Mouse (Mus musculus) kidney, embryonic 14.5 days (tissue): ENCODE measurements around the gene Pkp4. TPM values are rescaled to one million over a fixed set of nuclear protein-coding genes. Genes with fewer than 3 reads are reported as not detected.

ENCODE experiments used
- ATAC-seq: fragments of 200-750 bp; cut with Nextera tagmentation; 2 replicates; pipeline ENCODE4 v1.8.0; 2017; ENCODE audit warnings: moderate number of reproducible peaks, mild to moderate bottlenecking, moderate TSS enrichment, moderate library complexity; ENCODE audit not compliant: low FRiP score, low TSS enrichment
- H3K27ac ChIP-seq: fragments of 300-500 bp; sonication (generic); 2 replicates; pipeline ENCODE4 v1.5.1; 2014; ENCODE audit warnings: low read depth, mild to moderate bottlenecking, low read length, moderate library complexity, mixed read lengths
- H3K27me3 ChIP-seq: fragments of 300-500 bp; sonication (generic); 2 replicates; pipeline ENCODE4 v1.6.1; 2014; ENCODE audit warnings: mild to moderate bottlenecking, low read length; ENCODE audit not compliant: control insufficient read depth, insufficient read depth
- H3K36me3 ChIP-seq: fragments of 300-500 bp; sonication (generic); 2 replicates; pipeline ENCODE4 v1.6.1; 2014; ENCODE audit warnings: low read length, mixed read lengths; ENCODE audit not compliant: control insufficient read depth, insufficient read depth
- H3K4me1 ChIP-seq: fragments of 300-500 bp; sonication (generic); 2 replicates; pipeline ENCODE4 v1.6.1; 2014; ENCODE audit warnings: low read length, mixed read lengths; ENCODE audit not compliant: control insufficient read depth, insufficient read depth
- H3K4me2 ChIP-seq: fragments of 300-500 bp; sonication (generic); replicated peaks from 2 replicates; pipeline ENCODE4 v1.6.1; 2014; ENCODE audit warnings: low read depth, mild to moderate bottlenecking, low read length
- H3K4me3 ChIP-seq: fragments of 300-500 bp; sonication (generic); 2 replicates; pipeline ENCODE4 v1.5.1; 2014; ENCODE audit warnings: mild to moderate bottlenecking, low read length
- H3K9ac ChIP-seq: fragments of 300-500 bp; sonication (generic); 2 replicates; pipeline ENCODE4 v1.6.1; 2014; ENCODE audit warnings: low read depth, mild to moderate bottlenecking, low read length, moderate library complexity
- H3K9me3 ChIP-seq: fragments of 300-500 bp; sonication (generic); 2 replicates; pipeline ENCODE4 v1.6.1; 2016; ENCODE audit warnings: low read length; ENCODE audit not compliant: control insufficient read depth
- WGBS: fragments of 180-500 bp; shearing (Covaris S2); extraction: QIAGEN DNeasy Blood & Tissue Kit; methylation state at CpG from one replicate; pipeline ENCODE4 v1.1.7; 2014; 5-methylcytosine and 5-hydroxymethylcytosine counted together
- polyA plus RNA-seq: library from polyadenylated mRNA; unstranded; fragments of >200 nt; fragmentation: Nextera tagmentation; extraction: Ambion mirVana; gene quantifications from 2 replicates; pipeline ENCODE4 v1.2.1, GENCODE M21; 2014

Gene Pkp4
- polyA plus RNA-seq: 29.7 and 31.1 TPM in 2 replicates

DNA sequence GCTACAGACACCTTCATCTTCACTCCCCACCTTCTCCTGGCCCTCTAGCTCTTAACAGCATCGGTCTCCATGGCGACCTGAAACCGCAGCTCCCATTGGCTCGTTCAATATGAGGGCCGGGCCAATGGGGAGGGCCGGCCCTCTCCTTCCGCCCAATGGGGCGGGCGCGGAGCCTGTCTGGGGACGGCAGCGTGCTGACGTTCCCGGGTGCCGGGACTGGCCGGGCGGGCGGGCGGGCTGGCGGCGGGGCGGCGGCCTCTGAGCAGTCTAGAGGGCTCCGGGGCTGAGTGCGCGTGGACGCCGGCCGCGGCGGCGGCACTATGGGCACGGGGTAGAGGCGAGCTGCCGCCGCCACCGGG lies at the start of gene Pkp4, which contains the start of gene Ccdc148:
Gene Pkp4, plus strand, starts transcription at position 246 of the 359 bp plus-strand sequence.
Gene Ccdc148, minus strand, starts transcription at position 79 of the 359 bp plus-strand sequence.
- peak; percentile 97 for ATAC-seq
- peak within 1 kb of the TSS; percentile 86 for H3K27ac ChIP-seq
- peaks cover 14% of the 10 kb centered on the region; the same call in 1 of the 2 replicates for H3K4me1 ChIP-seq
- H3K4me3 ChIP-seq: peak within 1 kb of the TSS; percentile 88
- no peaks in the 10 kb centered on the region for H3K9me3 ChIP-seq
- WGBS: under 1% methylated on average over 8 of the region's 37 CpGs
- peak within 1 kb of the TSS; percentile 68 for H3K4me2 ChIP-seq
- peak within 1 kb of the TSS; percentile 82 for H3K9ac ChIP-seq
- H3K27me3 ChIP-seq: no peaks in the 10 kb centered on the region
- no peaks in the 10 kb centered on the region for H3K36me3 ChIP-seq

DNA sequence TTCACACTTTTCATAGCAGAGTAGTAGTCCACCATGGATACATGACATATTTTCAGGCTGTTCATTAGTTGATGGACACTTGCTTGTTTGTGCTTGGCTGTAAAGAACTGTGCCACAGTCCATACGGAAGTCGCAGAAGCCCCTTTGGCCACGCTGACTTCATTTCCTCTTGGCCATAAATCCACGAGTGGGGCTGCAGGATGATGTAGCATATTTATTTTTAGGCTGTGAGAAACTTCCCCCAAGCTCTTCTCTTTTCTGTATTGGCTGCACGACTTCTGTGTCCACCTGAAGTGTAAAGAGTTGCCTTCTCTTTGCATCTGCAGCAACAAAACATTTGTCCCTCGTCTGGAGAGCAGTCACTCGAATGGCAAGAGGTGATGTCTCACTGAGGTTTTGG lies 31.6 kb upstream of the Pkp4 start:
- no peak overlapping the region for H3K9ac ChIP-seq

DNA sequence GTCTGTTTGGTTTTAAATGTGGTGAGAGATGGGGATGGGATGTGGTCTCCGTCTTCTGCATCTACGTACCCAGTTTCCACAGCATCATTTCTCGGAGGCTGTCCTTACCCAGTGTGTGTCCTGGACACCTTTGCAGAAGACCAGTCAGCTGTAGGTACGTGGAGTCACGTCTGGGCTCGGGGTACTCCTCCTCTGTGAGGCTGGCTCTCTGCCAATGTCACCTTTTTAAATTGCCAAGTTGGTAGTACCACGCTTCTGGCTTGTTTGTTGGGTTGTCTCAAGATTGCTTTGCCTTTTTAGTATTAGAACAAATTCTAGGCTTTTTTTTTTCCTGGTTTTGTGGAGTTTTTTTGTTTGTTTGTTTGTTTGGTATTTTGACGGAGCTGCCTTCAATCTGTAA lies 30.8 kb upstream of the Pkp4 start:
- no peaks in the 10 kb centered on the region for H3K4me1 ChIP-seq
- no peak overlapping the region for H3K9ac ChIP-seq
- H3K27me3 ChIP-seq: no peaks in the 10 kb centered on the region
- no peak overlapping the region for H3K4me3 ChIP-seq
- ATAC-seq: no peak
- no peaks in the 10 kb centered on the region for H3K36me3 ChIP-seq
- H3K4me2 ChIP-seq: no peak overlapping the region
- H3K27ac ChIP-seq: no peak overlapping the region
- H3K9me3 ChIP-seq: no peaks in the 10 kb centered on the region
- WGBS: 87% methylated on average over 8 of the region's 8 CpGs

More for the DNA sequence above, 31.6 kb upstream of the Pkp4 start:
- no peak overlapping the region for H3K4me3 ChIP-seq
- no peaks in the 10 kb centered on the region for H3K27me3 ChIP-seq
- no peak overlapping the region for H3K4me2 ChIP-seq
- H3K27ac ChIP-seq: no peak overlapping the region
- WGBS: 70% methylated on average over 7 of the region's 7 CpGs
- H3K4me1 ChIP-seq: no peaks in the 10 kb centered on the region
- no peak for ATAC-seq
- H3K9me3 ChIP-seq: no peaks in the 10 kb centered on the region
- H3K36me3 ChIP-seq: no peaks in the 10 kb centered on the region

DNA sequence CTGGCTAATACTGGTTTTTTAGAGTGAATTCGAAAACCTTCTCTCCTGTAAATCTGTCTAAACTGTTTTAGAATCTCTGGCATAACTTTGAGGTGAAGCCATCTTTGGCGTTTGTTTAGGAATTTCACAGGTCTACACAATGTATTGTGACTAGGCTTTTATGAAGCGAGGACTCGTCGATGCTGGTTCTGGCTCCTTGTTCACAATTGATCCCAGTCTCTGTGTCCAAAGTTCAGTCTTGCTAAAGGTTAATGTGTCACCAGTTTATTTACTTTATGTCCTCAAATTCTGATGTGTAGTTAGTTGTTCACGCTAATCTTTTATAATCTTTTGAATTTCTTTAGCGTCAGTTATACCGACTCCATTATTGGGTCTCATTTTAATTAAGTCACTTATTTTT lies 29.6 kb upstream of the Pkp4 start:
- ATAC-seq: no peak
- H3K4me3 ChIP-seq: no peak overlapping the region
- no peaks in the 10 kb centered on the region for H3K9me3 ChIP-seq
- H3K27me3 ChIP-seq: no peaks in the 10 kb centered on the region
- no peaks in the 10 kb centered on the region for H3K36me3 ChIP-seq
- no peak overlapping the region for H3K27ac ChIP-seq
- WGBS: 91% methylated on average over 8 of the region's 8 CpGs
- H3K4me2 ChIP-seq: no peak overlapping the region
- no peak overlapping the region for H3K9ac ChIP-seq
- no peaks in the 10 kb centered on the region for H3K4me1 ChIP-seq

DNA sequence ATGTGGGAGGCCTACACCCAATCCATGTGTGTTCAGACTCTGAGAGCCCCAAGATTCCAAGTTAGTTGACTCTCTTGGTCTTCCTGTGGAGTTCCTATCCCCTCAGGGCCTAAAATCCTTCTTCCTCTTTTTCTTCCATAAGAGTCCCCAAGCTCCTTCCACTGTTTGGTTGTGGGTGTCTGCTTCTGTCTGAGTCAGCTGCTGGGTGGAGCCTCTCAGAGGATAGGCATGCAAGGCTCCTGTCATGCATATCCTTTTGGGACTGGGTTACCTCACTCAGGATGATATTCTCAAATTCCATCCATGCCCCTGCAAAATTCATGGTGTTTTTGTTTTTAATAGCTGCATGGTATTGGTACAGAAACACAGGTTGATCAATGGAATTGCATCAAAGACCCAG lies 5.2 kb upstream of the Pkp4 start:
- Histone ChIP-seq H3K4me3 (no peak overlapping the region), H3K9ac (no peak overlapping the region), H3K9me3 (no peaks in the 10 kb centered on the region), H3K27me3 (no peaks in the 10 kb centered on the region), H3K27ac (no peak overlapping the region), H3K4me2 (no peak overlapping the region), H3K4me1 (peaks cover 4% of the 10 kb centered on the region; the same call in 1 of the 2 replicates), H3K36me3 (no peaks in the 10 kb centered on the region)
- no peak for ATAC-seq

DNA sequence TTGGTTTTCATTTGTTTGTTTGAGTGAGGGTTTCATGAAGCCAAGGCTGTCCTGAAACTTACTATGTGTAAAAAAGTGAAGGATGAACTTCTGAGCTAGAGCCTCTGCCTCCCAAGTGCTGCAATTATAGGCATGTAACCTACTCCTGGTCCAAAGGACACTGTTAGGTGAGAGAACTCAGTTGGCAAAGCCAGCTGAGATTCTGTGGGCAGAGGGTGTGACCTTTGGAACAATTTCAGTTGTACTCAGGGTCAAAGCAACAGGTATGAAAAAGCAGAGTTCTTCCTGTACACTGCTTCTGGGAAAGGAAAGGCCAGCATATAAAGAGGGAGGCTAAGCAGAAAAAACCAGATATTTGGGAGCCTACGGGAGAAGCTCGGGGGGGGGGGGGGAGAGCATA lies 2.5 kb upstream of the Pkp4 start:
- Histone ChIP-seq H3K4me2 (no peak overlapping the region), H3K4me1 (peaks cover 13% of the 10 kb centered on the region; the same call in 1 of the 2 replicates), H3K9ac (no peak overlapping the region), H3K36me3 (no peaks in the 10 kb centered on the region), H3K9me3 (no peaks in the 10 kb centered on the region), H3K4me3 (no peak overlapping the region), H3K27me3 (no peaks in the 10 kb centered on the region), H3K27ac (no peak overlapping the region)
- 71% methylated on average over 2 of the region's 2 CpGs for WGBS
- ATAC-seq: no peak

DNA sequence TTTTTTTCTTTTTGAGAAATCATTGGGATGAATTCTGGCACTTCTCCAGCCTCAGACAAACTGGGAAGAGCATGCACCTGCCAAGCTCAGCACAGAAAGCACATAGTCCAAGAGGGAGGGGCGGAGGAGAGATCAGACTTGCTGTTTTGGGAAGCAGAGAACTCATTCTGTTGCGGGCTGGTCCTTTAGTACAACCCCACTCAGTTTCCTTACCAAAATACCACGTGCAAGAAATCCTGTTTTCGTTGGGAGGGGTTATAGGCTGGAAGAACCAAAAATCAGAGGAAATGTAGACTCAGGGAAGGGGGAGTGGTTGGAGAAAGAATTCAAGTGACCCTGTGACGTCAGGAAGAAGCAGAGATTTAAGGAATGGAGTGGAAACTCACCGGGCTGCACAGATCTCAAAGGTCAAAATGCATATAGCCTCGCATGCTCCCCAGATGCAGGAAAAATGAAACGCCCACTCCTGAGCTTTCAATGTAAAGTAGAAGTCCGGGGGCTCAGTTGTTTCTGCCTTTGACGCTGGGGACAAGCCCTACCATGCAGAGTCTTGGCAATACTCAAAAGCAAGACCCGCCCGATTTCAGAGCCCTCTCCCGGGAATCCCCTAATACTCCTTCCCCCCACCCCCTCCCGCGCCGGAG lies 567 bp upstream of the Pkp4 start:
- Histone ChIP-seq H3K9ac (peak overlapping the region; percentile 18; the same call in 1 of the 2 replicates), H3K4me1 (peaks cover 14% of the 10 kb centered on the region; the same call in 1 of the 2 replicates), H3K4me2 (peak overlapping the region; percentile 68), H3K27ac (0 out of 2 replicates have a peak overlapping the region, but pooled peaks have one; percentile 17), H3K4me3 (peak overlapping the region; percentile 88), H3K36me3 (no peaks in the 10 kb centered on the region), H3K9me3 (no peaks in the 10 kb centered on the region), H3K27me3 (no peaks in the 10 kb centered on the region)
- WGBS: under 1% methylated on average over 16 of the region's 16 CpGs
- peak; percentile 10 for ATAC-seq

DNA sequence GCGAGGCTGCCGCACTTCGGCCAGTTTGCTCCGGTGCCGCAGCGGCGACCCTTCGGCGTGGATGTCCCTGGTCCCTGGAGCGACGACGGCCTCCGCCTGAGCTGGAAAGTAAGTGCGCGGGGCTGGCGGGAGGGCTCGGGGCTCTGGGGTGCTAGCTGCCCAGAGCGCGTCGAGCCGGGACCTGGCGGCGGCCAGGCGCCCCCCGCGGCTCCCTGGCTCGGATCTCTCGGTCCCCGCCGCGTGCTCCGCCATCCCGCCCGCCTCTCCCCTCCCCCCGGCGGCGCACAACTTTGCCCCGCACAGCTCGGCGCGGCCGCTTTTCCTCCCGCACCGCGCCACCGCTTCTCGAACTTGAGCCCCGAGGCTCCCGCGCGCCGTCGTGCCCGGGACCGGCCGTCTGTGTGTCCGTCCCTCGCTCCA lies 381 bp downstream of the Pkp4 start:
- Histone ChIP-seq H3K4me1 (peaks cover 14% of the 10 kb centered on the region; the same call in 1 of the 2 replicates), H3K27me3 (no peaks in the 10 kb centered on the region), H3K27ac (peak overlapping the region; percentile 86), H3K9me3 (no peaks in the 10 kb centered on the region), H3K4me2 (peak overlapping the region; percentile 68), H3K9ac (peak overlapping the region; percentile 82), H3K36me3 (no peaks in the 10 kb centered on the region), H3K4me3 (peak overlapping the region; percentile 88)
- ATAC-seq: peak; percentile 72
- under 1% methylated on average over 30 of the region's 58 CpGs for WGBS

DNA sequence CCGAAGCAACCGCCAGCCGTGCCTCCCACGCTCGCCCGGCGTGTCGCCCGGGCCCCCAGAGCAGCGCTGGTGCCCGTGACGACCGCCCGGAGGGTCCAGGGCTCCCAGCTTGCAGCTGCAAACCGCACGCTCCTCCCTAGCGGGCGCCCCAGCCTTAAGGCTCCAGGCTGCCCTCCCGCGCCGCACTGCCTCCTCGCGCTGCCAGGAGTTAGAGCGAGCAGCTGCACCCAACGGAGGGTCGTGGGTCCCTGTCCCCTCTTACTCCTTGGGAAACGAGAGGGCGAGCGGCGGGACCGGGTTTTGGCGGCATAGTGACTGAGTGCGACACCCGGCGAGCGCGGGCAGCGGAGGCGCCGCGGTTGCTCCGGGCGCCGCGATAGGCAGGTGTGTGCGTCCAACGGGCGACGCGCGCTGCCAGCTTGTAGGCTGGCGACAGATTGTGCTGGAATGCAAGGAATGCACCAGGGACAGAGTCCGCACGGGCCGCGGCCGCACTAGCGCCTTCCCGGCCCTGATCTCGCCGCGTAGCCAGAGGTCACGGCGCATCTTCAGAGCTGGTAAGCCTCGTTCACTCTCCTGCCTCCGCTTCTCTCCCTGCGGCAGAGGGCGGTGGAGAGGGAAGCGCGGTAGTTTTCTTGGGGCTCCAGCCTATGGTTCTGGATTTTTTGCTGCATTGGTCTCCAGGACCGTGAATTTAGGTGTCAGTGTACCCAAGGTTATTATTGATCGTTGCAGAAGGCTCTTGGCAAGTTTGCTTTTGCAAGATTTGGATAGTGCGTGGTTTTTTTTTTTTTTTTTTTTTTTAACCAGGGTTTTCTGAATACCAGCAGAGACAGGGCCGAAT lies 1.0 kb downstream of the Pkp4 start:
- peak overlapping the region; percentile 86 for H3K27ac ChIP-seq
- peak overlapping the region; percentile 88 for H3K4me3 ChIP-seq
- peak; percentile 76 for ATAC-seq
- peak overlapping the region; percentile 68 for H3K4me2 ChIP-seq
- H3K36me3 ChIP-seq: no peaks in the 10 kb centered on the region
- peaks cover 14% of the 10 kb centered on the region; the same call in 1 of the 2 replicates for H3K4me1 ChIP-seq
- WGBS: under 1% methylated on average over 74 of the region's 74 CpGs
- H3K27me3 ChIP-seq: no peaks in the 10 kb centered on the region
- H3K9me3 ChIP-seq: no peaks in the 10 kb centered on the region
- H3K9ac ChIP-seq: peak overlapping the region; percentile 82
